Mouse (Mus musculus) mature B cell (primary cell): ENCODE data around the gene Wdr78.

Source experiments
- in situ Hi-C: fragments of 300-500 bp; cut with MboI; formaldehyde crosslinking; loops from 2 replicates; pipeline ENCODE4 v1.14.3; 2019

The Wdr78 gene

DNA sequence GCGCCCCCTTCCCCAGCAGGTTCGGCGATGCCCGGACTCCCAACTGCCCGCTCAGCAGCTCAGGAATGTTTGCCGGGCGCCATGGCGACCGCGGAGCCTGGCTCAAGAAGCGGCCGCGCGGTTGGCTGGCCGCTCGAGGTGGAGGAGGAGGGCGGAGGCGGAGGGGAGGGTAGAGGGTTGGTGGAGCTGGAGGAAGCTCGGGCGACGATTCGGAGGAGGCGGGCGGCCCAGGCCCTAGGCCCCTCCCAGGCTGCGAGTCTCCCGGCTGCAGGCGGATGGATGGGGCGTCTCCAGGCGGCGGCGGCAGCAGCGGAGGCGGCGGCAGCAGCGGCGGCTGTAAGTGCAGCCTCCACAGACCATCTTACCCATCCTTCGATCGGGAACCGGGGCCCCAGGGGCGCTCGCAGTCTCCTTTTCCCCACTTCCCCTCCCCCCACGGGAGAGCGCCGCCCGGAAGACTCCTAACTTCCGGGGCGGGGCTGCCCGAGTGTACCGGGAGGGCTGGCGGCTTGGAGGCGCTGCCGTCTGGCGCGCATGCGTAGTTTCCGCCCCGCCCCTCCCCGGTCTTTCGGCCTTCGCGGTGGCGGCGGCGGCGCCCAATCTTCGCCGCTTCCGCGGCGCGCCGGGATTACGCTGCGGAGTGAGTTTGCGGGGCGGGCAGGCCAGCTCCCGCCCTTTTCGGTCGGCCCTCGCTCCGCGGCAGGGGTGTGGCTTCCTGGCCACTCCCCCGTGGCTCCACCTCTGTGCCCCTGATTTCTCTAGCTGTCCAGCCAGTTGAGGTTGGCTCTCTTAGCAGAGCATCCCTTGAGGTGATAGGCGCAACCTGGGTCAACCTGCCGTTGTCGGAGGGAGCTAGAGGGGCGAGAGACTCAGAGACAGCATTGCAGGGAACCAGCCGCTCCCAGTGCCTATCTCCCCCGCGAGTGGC is at the start of gene Wdr78, which contains the start of gene Mier1:
Gene Wdr78 (minus strand): TSS at position 372 of the 928 bp plus-strand sequence.
Gene Mier1 (plus strand): TSS at position 207 of the 928 bp plus-strand sequence.
- in situ Hi-C loops = loop anchor here (25.0 kb wide), 1 partner anchor 602 kb away; no protein-coding TSS in a partner anchor

DNA sequence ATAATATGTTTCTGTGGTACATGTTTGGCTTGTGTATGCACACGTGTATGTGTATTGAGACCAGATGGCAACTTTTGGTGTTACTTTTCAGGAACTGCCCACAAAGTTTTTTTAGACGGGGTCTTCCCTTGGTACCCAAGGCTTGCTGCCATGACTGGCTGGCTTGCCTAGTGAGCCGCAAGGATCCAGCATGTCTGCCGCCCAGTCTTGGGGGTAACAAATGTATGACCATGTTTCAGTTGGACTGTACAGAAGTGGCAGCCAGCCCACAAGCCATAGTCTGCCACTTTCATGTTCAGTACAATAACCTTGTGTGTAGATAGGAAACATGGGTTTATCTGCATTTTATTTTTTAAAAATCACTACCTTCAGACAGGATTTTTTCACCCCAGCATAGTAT is 44.4 kb upstream of the Wdr78 start:
- in situ Hi-C loops = no loop called here

DNA sequence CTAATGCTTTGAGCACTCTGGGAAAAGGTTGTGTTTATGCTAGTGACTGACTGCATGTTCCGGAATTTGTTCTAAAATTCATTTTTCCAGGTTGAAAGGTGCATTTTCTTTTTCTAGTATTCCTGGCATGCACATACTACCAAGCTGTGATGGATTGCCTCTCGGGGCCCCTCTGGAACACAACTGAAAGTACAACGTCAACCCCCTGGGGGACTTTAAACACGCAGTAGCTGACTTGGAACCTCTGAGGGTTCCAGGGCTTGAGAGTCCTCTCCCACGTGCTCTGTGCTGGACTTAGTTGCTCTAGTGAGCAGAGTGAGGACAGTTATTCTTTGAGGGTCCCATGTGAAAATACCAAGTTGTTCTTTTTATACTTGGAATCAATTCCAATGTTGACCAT is 37.6 kb upstream of the Wdr78 start:
- in situ Hi-C loops = no loop called here

DNA sequence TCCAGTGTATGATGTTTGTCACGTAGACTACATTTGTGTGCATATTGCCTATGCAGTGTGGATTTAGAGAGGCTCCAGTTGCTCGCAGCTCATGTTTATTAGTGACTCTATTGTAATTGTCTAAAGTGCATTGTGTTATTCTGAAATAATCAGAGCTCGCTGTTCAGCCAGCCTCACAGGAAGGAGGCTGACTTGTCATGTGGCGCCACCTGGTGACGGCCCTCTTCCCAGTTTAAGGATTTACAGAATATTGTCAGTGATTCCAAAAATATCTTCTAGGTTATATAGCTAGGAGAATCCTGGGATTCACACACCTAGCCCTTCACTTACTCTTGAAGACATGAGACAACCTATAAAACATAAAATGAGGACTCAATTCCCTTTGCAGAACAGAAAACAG is 32.0 kb upstream of the Wdr78 start:
- in situ Hi-C loops = loop anchor here (10.0 kb wide), 1 partner anchor 162 kb away; no protein-coding TSS in a partner anchor

DNA sequence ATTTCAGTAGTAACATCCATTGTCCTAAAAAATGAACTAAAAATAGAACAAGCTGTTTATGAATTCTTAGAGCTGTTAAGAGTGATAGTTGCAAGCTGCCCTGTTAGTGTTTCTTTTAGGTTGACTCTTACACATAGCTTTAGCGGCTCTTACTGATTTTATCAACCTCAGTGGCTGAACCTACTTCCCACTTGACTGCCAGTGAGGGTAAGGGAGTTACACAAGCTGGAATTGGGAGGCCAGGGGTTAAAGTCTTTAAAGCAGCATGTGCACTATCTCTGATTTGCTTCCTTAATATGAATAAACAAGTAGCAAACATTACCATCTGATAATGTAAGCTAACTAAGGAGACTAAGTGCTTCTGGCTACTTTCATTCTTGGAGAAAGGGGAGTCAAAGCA is 22.6 kb upstream of the Wdr78 start:
- in situ Hi-C loops = no loop called here

DNA sequence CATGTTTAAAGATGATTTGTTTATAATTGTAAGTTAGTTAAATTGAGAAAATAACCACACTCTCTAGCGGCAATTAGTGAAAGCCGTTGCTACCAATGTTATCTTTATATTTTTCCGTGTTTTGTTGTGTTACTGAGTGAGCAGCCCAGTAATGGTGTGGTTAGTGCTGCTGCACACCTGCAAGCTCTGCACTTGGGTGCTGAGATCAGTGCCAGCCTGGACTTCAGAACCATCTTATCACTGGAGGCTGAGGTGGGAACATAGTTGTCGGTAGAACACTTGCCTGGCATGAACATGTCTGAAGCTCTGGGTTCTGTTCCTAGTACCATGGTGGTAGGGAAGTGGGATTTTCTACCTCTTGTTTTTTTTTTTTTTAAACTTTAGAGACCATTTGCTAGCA is 12.2 kb upstream of the Wdr78 start:
- in situ Hi-C loops = no loop called here

DNA sequence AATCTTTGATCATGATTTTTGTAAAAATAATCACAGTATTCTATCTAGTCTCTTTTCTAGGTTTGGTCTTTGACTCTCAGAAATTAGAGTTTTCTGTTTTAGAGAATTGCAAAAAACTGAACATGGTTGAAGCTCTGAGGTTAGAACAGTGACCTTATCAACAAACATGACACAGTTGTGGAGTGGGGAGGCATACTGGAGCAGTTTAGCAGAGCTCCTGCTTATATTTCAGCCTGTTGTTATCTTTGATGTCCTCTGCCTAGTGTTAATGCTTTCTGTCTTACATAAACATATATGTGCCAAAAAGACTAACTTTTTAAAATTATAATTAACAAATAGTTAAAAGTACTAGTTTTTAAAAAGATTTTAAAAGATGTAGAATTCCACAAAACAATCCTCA is 9.3 kb upstream of the Wdr78 start:
- in situ Hi-C loops = loop anchor here (25.0 kb wide), 1 partner anchor 611 kb away; no protein-coding TSS in a partner anchor

DNA sequence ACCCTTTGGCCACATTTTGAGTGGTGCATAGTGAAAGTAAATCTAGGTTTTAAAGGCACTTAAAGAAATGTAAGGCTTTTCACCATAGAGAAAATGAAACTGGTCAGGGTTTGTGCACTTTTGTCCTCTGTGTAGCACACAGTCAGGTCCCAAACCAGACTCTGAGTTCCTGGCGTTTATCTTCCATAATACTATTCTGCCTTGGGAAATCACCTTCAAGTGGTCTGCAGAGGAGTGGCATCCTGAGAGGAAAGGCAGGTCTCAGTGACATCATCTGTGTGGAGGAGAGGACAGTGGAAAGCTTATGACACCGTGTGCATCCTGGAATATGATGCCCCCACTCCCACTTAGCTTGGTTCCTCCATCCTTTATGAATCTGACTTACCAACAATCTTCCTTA is 8.7 kb upstream of the Wdr78 start:
- in situ Hi-C loops = loop anchor here (25.0 kb wide), 1 partner anchor 611 kb away; no protein-coding TSS in a partner anchor

DNA sequence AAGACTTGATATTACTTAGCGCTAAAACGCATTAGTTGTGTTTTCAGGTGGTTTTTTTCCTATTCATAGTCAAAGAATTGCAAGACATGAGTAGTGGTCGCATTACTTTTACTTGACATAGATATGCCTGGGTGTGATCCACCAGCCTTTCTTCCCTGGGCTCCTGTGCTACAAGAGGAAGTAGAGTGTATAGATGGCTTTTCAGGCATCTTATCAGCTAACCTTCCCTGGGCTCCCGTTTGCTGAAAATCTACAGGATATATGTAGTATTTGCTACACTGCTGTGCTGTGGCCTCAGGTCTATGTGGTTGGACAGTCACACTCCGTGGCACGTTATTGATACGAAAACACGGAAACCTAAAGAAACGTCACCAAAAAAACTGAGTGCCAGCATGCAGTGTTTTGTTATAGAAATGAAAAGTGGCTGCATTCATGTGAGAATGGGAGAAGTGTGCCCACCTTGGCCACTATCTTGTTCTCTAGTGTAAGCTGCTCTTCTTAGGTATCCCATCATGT is 6.6 kb upstream of the Wdr78 start:
- in situ Hi-C loops = loop anchor here (25.0 kb wide), 1 partner anchor 609 kb away; no protein-coding TSS in a partner anchor

DNA sequence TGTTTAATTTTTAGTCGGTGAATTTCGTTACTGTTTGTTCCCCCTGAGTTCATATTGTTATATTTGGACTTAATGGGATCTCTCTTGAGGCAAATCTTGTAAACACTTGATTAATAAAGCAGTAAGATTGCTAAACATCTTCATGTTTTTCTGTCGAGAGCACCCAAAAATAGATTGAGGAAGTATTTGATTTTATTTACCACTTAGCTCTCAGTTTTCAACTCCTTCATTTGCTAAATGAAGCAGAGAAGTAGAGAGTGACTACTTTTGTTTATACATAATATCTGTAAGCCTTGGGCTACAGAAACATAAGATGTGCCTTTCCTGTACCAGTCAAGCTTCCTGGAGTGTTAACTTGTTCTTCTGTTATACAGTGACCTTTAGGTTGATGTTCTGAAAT is 6.0 kb upstream of the Wdr78 start:
- in situ Hi-C loops = loop anchor here (25.0 kb wide), 1 partner anchor 608 kb away; no protein-coding TSS in a partner anchor

DNA sequence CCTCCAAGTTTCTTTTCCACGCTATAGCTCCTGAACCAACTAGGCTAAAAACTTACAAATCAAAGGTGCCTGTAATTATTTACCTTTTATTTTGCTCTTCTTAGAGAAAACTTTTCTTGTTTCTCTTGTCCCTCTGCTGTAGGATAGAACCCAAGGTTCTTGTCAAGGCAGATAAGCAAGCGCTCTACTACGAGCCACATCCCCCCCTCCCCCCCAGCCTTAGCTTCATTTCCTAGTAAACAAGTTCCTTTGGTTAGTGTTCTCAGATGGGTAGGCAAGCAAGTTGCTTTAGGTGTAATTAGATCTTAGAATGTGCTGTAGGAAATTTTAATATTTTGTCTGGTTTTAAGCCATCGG is 5.7 kb upstream of the Wdr78 start:
- in situ Hi-C loops = loop anchor here (25.0 kb wide), 1 partner anchor 608 kb away; no protein-coding TSS in a partner anchor

DNA sequence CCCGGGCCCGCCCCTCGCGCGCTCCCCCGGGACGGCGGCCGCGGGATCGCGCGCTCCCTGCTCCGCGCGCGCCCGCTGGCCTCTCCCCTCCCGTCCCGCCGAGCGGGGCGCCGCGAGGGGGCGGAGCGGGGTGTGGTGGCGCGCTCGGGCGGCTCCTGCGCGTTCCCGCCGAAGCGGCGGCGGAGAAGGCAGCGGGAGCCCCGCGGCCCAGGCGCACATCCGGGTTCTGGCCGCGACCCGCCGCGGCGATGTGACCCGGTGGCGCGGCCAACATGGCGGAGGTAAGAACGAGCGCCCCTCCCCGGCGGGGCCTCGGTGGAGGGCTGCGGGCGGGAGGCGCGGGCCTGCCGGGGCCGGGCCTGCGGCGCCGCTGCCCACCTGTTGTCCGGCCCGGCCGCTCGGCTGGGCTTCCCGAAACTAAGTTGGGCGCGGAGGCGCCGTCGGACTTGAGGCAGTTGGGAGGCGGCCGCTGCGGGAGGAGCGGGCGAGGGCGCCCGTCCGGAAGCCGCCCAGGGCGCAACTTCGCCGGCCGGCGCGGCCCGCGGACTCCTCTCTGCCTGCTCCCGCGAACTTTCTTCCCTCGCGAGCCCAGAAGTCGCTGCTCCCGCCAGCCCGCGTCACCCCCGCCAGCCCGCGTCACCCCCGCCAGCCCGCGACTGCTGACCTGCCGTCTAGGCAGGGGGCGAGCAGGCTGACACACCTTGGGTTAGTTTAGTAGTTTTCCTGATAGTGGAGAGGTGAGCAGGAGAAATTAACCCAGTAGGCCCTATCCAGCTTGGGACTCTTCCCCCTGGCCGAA is 5.1 kb upstream of the Wdr78 start:
- in situ Hi-C loops = loop anchor here (25.0 kb wide), 1 partner anchor 607 kb away; no protein-coding TSS in a partner anchor

DNA sequence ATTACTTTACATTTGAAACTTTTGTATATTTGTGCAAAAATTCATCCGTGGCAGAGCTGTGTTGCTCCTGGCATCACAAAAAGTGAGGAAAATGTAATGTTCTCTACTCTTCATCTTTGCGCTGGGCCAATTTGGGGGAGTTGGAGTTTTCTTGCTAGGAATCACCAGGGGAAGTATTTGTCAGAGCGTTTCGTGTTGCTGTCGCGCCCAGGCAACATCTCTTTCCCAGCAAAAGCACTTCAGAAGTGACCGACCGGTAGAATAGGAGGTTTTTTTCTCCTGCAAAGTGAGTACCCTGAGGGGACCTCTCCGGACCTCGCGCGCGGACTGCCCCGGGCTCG is 4.5 kb upstream of the Wdr78 start:
- in situ Hi-C loops = loop anchor here (25.0 kb wide), 1 partner anchor 607 kb away; no protein-coding TSS in a partner anchor

DNA sequence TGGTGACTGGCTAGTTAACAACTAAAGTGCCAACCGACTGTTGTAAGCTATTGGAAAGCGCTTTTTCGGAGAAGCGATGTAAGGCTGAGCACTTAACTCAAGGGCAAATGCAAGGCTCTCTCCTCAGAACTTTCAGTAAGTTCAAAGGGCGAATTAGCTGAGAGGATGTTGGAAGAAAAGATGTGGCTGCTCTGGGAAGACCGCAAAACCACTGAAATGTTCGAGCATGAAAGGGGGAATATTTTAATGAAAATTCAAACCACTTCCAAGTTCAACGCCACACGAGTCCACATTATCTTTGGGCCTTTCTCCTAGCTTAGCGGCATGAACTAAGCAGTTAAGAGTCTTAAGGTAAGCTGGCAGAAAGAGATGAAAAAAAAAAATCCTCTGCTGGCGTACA is 953 bp downstream of the Wdr78 start:
- in situ Hi-C loops = loop anchor here (25.0 kb wide), 1 partner anchor 601 kb away; no protein-coding TSS in a partner anchor

DNA sequence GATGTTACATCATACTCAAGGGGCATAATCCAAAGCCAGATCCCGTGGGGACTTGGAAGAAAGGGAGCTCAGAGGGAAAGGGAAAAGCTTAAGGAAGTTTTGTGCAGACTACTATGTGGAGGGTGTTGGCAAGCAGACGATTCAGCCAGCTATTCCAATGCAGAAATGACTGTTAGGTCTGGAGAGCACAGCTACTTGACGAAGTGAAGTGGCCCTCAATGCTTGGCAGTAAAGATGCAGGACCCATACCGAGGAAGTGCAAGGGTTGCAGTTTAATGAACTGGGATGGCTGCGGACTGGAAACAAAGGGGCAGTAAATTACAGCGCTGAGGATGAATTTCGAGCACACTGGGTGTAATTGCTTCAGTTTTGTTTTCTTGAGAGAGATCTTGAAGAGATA is 1.7 kb downstream of the Wdr78 start:
- in situ Hi-C loops = loop anchor here (25.0 kb wide), 1 partner anchor 600 kb away; no protein-coding TSS in a partner anchor

DNA sequence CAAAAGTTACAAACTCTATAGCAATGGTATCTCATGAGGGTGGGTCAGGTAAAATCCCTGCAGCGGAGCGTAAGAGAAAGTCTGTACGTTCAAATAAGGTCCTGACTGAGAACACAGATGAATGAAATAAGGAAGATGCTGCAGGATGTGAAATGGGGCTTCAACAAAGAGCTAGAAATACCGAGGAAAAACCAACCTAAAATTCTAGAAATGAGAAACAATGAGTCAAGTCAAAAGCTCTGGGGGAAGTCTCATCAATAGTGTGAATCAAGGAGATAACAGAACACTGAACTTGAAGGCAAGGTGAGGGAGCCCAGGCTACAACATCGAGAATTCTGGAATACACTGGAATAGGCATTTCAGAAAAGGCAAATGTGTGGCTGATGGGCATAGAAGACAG is 15.8 kb downstream of the Wdr78 start:
- in situ Hi-C loops = no loop called here

DNA sequence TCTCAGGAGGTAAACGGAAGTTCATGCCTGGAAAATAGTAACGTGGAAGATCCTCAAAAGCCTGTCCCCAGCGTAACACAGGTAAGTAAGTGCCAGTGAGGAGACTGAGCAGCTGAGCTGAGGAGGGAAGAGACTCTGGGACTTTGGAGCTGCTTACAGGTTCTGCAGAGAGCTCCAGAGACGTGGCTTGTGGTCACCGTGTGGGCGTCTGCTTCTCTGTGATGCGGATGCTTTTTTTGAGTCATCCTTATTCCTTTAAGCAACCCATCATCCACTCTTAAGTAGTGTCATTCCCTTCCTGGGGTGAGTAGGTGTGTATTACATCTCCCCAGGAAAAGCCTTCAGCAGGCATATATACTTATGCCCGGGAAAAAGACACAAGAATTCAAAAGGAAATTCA is 18.4 kb downstream of the Wdr78 start:
- in situ Hi-C loops = no loop called here

DNA sequence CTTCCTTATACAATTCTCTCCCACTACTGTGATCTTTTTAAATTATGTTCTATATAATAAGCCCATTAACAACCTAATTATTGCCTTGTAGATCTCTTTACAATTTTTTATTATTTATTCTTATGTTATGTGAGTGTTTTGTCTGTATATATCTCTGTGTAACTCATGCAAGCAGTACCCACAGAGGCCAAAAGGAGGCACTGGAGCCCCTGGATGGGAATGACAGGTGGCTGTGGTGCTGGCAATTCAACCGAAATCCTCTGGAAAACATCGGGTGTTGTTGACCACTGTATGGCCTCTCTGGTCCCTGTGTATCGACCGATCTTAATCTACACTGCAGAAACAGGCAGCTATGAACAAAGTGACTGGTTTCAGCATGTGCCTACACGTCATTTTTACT is 29.1 kb downstream of the Wdr78 start:
- in situ Hi-C loops = no loop called here

DNA sequence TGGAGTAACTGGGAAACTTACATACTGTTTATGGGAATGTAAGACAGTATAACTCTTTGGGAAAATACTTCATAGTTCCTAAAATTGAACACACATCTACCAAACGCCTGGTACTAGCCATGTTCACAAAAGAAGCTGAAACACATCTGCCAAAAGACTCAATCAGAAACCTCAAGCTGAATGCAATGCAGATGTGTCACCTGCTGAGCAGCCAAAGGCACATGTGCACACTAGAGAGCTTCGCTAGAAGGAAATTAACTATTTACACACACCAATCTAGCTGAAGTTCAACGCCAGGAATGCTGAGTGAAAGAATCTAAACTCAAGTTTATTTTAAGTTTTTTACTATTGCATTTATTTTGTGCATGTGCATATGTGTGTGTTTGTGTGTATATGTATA is 43.7 kb downstream of the Wdr78 start:
- in situ Hi-C loops = no loop called here

DNA sequence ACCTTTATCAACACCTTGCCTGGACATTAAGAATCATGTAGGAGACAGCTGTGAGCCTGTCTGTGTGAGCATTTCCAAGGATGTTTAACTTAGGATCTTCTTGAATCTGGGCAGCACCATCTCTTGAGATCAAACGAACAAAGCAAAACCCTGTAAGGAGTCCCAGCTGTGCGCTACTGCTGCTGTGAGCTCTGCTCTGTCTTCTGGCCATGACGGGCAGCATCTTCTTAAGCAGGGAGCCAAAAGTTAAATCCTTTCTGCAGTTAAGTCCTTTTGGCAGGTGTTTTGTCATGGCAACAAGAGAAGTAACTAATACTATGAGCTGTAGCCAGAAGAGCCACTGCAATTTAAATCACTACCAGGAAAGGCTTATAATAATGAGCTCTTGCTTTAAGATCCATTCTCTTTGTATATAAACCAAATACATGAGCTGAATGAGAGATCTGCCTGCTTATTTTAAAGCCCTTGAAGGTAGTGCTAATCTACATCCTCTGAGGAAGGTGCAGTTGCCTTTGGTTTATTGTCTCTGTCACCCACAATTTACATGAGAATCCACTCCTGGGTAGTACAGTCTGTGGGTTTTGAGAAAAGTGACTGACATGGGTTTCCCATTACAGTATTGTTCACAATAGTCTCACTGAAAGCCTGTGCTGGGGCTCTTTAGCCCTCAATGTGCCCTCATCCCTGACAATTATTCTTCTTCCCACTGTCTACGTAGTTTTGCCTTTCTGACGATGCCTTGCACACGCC is 46.3 kb downstream of the Wdr78 start:
- in situ Hi-C loops = no loop called here

DNA sequence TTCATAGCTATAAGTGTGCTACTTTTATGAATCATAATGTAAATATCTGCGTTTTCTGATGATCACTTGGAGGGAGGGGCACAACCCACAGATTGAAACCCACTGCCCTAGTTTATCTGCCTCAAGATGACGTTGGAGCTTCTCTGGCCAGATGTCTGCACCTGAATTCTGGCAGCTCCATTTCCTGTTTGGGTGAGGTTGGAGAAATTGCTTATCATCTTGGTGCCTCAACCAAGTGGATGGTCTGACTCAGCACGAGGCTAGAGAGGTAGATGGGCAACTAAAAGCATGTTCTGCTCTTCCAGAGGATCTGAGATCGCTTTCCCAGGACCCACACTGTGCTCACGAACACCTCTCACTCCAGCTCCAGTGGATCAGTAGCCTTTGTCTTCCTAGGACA is 49.4 kb downstream of the Wdr78 start:
- in situ Hi-C loops = no loop called here
